26 mouse cellular contexts compared by ENCODE assay signal in the genomic region with DNA sequence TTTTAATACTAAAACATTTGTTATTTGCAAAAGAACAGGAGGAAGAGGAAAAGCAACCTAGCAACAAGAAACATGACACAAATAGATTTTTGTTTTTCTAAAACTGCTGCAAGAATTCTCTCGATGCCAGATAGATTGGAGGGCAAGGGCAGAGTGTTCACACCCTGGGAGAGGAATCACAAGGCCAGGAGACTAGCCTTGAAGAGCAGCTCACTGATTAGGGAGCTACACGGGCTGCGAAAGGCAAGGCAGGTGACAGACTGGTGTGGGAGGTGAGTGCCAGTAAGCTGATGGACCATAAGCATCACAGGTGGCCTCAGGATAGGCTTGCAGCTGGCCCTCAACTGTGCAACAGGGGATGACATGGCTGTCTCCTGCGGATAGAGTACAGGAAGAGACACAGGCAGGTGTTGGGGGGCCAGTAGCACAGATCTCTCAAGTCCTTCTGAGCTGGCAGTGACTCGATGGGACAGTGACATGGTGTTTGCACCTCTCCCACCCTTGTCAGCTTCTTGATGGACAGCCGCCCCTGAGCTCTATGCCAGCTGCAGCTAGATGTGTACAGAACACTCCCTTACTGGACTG.
DNase-seq lines count a peak whose midpoint lies in the region; ATAC-seq and TF ChIP-seq lines count a peak whose summit lies in the region.
"Had no signal": no experiment of that assay in that cellular context is flagged by ENCODE, and none has a peak within 500 bp of the region (broad histone marks: within the 10 kb centered on the region; RNA-seq: fewer than 3 reads in every experiment).

No protein-coding gene starts in this region.

- H3K27ac ChIP-seq in intestine, postnatal 0 days (ENCODE audit: low read depth, low read length), result no peak overlapping the region
- H3K27ac ChIP-seq: embryonic facial prominence, embryonic 10.5 days; embryonic facial prominence, embryonic 15.5 days; forebrain, embryonic 12.5 days; heart, embryonic 13.5 days; hindbrain, embryonic 14.5 days; limb, embryonic 13.5 days; lung, embryonic 15.5 days; midbrain, embryonic 12.5 days had no signal

- peak; percentile 70 to 86 for DNase-seq in adrenal gland, adult (ENCODE audit: inconsistent age in 2 of 2, low spot score in 1 of 2)
- DNase-seq in adrenal gland, postnatal 25 days, result no peak
- DNase-seq in adrenal gland, postnatal 10 days, result peak; percentile 39
- DNase-seq in urinary bladder, adult 18-20 months (ENCODE audit: low spot score in 2 of 2), result no peak
- DNase-seq: cerebellum, adult 2 months; cerebellum, postnatal 25 days; forebrain, postnatal 0 days; gastrocnemius, postnatal 10 days; heart, postnatal 10 days; kidney, adult 11 months; kidney, postnatal 14 days; right cerebral cortex, adult 18-20 months; spleen, adult 18-20 months had no signal

- H3K9me3 ChIP-seq in megakaryocyte, embryonic 14.5 days, result 0 out of 2 replicates have a peak, but pooled peaks cover 4% of the 10 kb centered on the region
- H3K9me3 ChIP-seq in intestine, postnatal 0 days (ENCODE audit: control insufficient read depth), result no peaks in the 10 kb centered on the region
- H3K9me3 ChIP-seq: embryonic facial prominence, embryonic 10.5 days; embryonic facial prominence, embryonic 15.5 days; forebrain, embryonic 12.5 days; heart, embryonic 13.5 days; limb, embryonic 13.5 days; lung, embryonic 15.5 days; midbrain, embryonic 12.5 days had no signal

- WGBS in intestine, postnatal 0 days, result 75% methylated on average over 6 of the region's 6 CpGs

- H3K4me3 ChIP-seq in megakaryocyte, embryonic 14.5 days (replicated peaks), result peak overlapping the region; percentile 28
- no peak overlapping the region for H3K4me3 ChIP-seq in intestine, postnatal 0 days (ENCODE audit: low read depth, low read length)
- H3K4me3 ChIP-seq: embryonic facial prominence, embryonic 10.5 days; embryonic facial prominence, embryonic 15.5 days; forebrain, embryonic 12.5 days; heart, embryonic 13.5 days; limb, embryonic 13.5 days; lung, embryonic 15.5 days; midbrain, embryonic 12.5 days had no signal

- H3K27me3 ChIP-seq in megakaryocyte, embryonic 14.5 days (replicated peaks), result peaks cover 4% of the 10 kb centered on the region
- no peaks in the 10 kb centered on the region for H3K27me3 ChIP-seq in intestine, postnatal 0 days (replicated peaks; ENCODE audit: control insufficient read depth, insufficient read depth, low read length)
- H3K27me3 ChIP-seq: embryonic facial prominence, embryonic 15.5 days; forebrain, embryonic 12.5 days; heart, embryonic 13.5 days; limb, embryonic 13.5 days; lung, embryonic 15.5 days; midbrain, embryonic 12.5 days; Patski had no signal

- H3K9ac ChIP-seq in intestine, postnatal 0 days (ENCODE audit: low read depth, low read length), result no peak overlapping the region
- H3K9ac ChIP-seq: embryonic facial prominence, embryonic 15.5 days; forebrain, embryonic 12.5 days; forebrain, postnatal 0 days; heart, embryonic 13.5 days; hindbrain, embryonic 14.5 days; limb, embryonic 13.5 days; lung, embryonic 15.5 days; midbrain, embryonic 12.5 days had no signal

- TF ChIP-seq CTCF in intestine, postnatal 0 days (IDR thresholded peaks at IDR 0.05; ENCODE audit: low read depth), result no peak

- no peak overlapping the region for H3K4me2 ChIP-seq in intestine, postnatal 0 days (replicated peaks; ENCODE audit: low read depth)
- H3K4me2 ChIP-seq: embryonic facial prominence, embryonic 15.5 days; forebrain, embryonic 12.5 days; heart, embryonic 13.5 days; hindbrain, embryonic 14.5 days; limb, embryonic 13.5 days; liver, embryonic 11.5 days; lung, embryonic 15.5 days; midbrain, embryonic 12.5 days had no signal

- H3K4me1 ChIP-seq in megakaryocyte, embryonic 14.5 days, result no peaks in the 10 kb centered on the region
- 0 out of 2 replicates have a peak, but pooled peaks cover 4% of the 10 kb centered on the region for H3K4me1 ChIP-seq in intestine, postnatal 0 days (replicated peaks; ENCODE audit: control insufficient read depth, insufficient read depth, low read length)
- H3K4me1 ChIP-seq: midbrain, embryonic 12.5 days had no signal

- ATAC-seq in megakaryocyte, adult 5-6 weeks (ENCODE audit: poor library complexity, severe bottlenecking), result no peak
- no peak for ATAC-seq in intestine, postnatal 0 days
- ATAC-seq: forebrain, postnatal 0 days; Patski had no signal

- H3K36me3 ChIP-seq in megakaryocyte, embryonic 14.5 days (replicated peaks; ENCODE audit: low read length), result no peaks in the 10 kb centered on the region
- H3K36me3 ChIP-seq in intestine, postnatal 0 days (ENCODE audit: control insufficient read depth, insufficient read depth), result no peaks in the 10 kb centered on the region
- H3K36me3 ChIP-seq: embryonic facial prominence, embryonic 10.5 days; embryonic facial prominence, embryonic 15.5 days; forebrain, embryonic 12.5 days; heart, embryonic 13.5 days; limb, embryonic 13.5 days; lung, embryonic 15.5 days; midbrain, embryonic 12.5 days had no signal

Comparison
In these comparisons a context has a peak if more than half of its experiments do, and no peak if none do; other contexts are left out.
1. DNase-seq: peak in adrenal gland, adult (2 of 2) and adrenal gland, postnatal 10 days (single experiment); none in adrenal gland, postnatal 25 days (single experiment) and urinary bladder, adult 18-20 months (0 of 2).